Comparison of ENCODE assay signal across 10 mouse cellular contexts in genomic region chr8:89039890-89040289, GRCm38 (mm10). TPM values are rescaled to one million over a fixed set of nuclear protein-coding genes. Genes with fewer than 3 reads are reported as not detected.
DNase-seq lines count a peak whose midpoint lies in the region; ATAC-seq and TF ChIP-seq lines count a peak whose summit lies in the region.
"Had no signal": no experiment of that assay in that cellular context is flagged by ENCODE, and none has a peak within 500 bp of the region (broad histone marks: within the 10 kb centered on the region; RNA-seq: fewer than 3 reads in every experiment).

No protein-coding gene starts in this region.

- intact Hi-C loops in heart, postnatal 25 days (cut with DNase I): no loop called here

- no peak for TF ChIP-seq CTCF in ES-Bruce4 (IDR thresholded peaks at IDR 0.05; ENCODE audit: low read depth, low read length)

- no peak for ATAC-seq in heart, embryonic 12.5 days (ENCODE audit: insufficient number of reproducible peaks, low FRiP score)
- no peak for ATAC-seq in cerebellum, adult (ENCODE audit: insufficient number of reproducible peaks, low FRiP score, low TSS enrichment)

- TF ChIP-seq EP300 in ES-Bruce4 (IDR thresholded peaks at IDR 0.05; ENCODE audit: insufficient read depth, low read depth, low read length): no peak

- H3K9ac ChIP-seq in heart, embryonic 12.5 days: peak overlapping the region; percentile 74
- peak overlapping the region; percentile 100 for H3K9ac ChIP-seq in ES-Bruce4 (ENCODE audit: low read depth, poor library complexity, severe bottlenecking)

- 31% methylated on average over 6 of the region's 6 CpGs for WGBS in heart, embryonic 12.5 days
- WGBS in hindbrain, embryonic 10.5 days: 3% methylated on average over 6 of the region's 6 CpGs
- 5% methylated on average over 6 of the region's 6 CpGs for WGBS in midbrain, embryonic 10.5 days

- no peaks in the 10 kb centered on the region for H3K36me3 ChIP-seq in heart, embryonic 12.5 days
- peaks cover 36% of the 10 kb centered on the region for H3K36me3 ChIP-seq in ES-Bruce4 (ENCODE audit: control insufficient read depth, insufficient read depth, low read length, poor library complexity, severe bottlenecking)
- no peaks in the 10 kb centered on the region for H3K36me3 ChIP-seq in hindbrain, embryonic 10.5 days
- no peaks in the 10 kb centered on the region for H3K36me3 ChIP-seq in midbrain, embryonic 10.5 days

- 0 out of 2 replicates have a peak, but pooled peaks cover 3% of the 10 kb centered on the region for H3K27me3 ChIP-seq in heart, embryonic 12.5 days (replicated peaks)
- no peaks in the 10 kb centered on the region for H3K27me3 ChIP-seq in ES-Bruce4 (ENCODE audit: control insufficient read depth, insufficient read depth, low read length, poor library complexity, severe bottlenecking)
- H3K27me3 ChIP-seq in hindbrain, embryonic 10.5 days (ENCODE audit: insufficient read depth, poor library complexity, severe bottlenecking): peaks cover 50% of the 10 kb centered on the region
- peaks cover 13% of the 10 kb centered on the region; the same call in 1 of the 2 replicates for H3K27me3 ChIP-seq in midbrain, embryonic 10.5 days (ENCODE audit: low read depth, poor library complexity, severe bottlenecking)

- H3K27ac ChIP-seq in heart, embryonic 12.5 days (ENCODE audit: poor library complexity, severe bottlenecking): peak overlapping the region; percentile 61; the same call in 1 of the 2 replicates
- no peak overlapping the region for H3K27ac ChIP-seq in ES-Bruce4 (ENCODE audit: insufficient read depth, low read length)
- H3K27ac ChIP-seq in hindbrain, embryonic 10.5 days: peak overlapping the region; percentile 98
- peak overlapping the region; percentile 99 for H3K27ac ChIP-seq in midbrain, embryonic 10.5 days (replicated peaks)

- peak overlapping the region; percentile 61 for H3K4me2 ChIP-seq in heart, embryonic 12.5 days

- TF ChIP-seq POLR2A in ES-Bruce4 (IDR thresholded peaks at IDR 0.05; ENCODE audit: insufficient read depth, low read length): no peak

- peaks cover 22% of the 10 kb centered on the region for H3K4me1 ChIP-seq in heart, embryonic 12.5 days (replicated peaks)
- H3K4me1 ChIP-seq in ES-Bruce4 (ENCODE audit: control insufficient read depth, insufficient read depth, low read length): peaks cover 1% of the 10 kb centered on the region
- H3K4me1 ChIP-seq in hindbrain, embryonic 10.5 days (replicated peaks): peaks cover 89% of the 10 kb centered on the region
- H3K4me1 ChIP-seq in midbrain, embryonic 10.5 days: peaks cover 79% of the 10 kb centered on the region

- no peaks in the 10 kb centered on the region for H3K9me3 ChIP-seq in heart, embryonic 12.5 days (replicated peaks)
- no peaks in the 10 kb centered on the region for H3K9me3 ChIP-seq in ES-Bruce4 (replicated peaks; ENCODE audit: control insufficient read depth, insufficient read depth, low read length, poor library complexity, severe bottlenecking)
- no peaks in the 10 kb centered on the region for H3K9me3 ChIP-seq in hindbrain, embryonic 10.5 days
- no peaks in the 10 kb centered on the region for H3K9me3 ChIP-seq in midbrain, embryonic 10.5 days (replicated peaks)

- no peak for DNase-seq in heart, postnatal 25 days (ENCODE audit: low spot score)
- no peak for DNase-seq in hindbrain, embryonic 10.5 days (ENCODE audit: low spot score)
- no peak for DNase-seq in midbrain, embryonic 10.5 days (ENCODE audit: low spot score)
- DNase-seq in urinary bladder, postnatal 4 days (ENCODE audit: low spot score in 2 of 2): no peak
- no peak for DNase-seq in frontal cortex, postnatal 36 days (ENCODE audit: low spot score in 2 of 2)
- DNase-seq: layer of hippocampus, postnatal 36 days had no signal

- H3K4me3 ChIP-seq in heart, embryonic 12.5 days: peak overlapping the region; percentile 40
- peak overlapping the region; percentile 10; the same call in 1 of the 2 replicates for H3K4me3 ChIP-seq in ES-Bruce4 (ENCODE audit: low read depth, low read length)
- peak overlapping the region; percentile 84 for H3K4me3 ChIP-seq in hindbrain, embryonic 10.5 days
- H3K4me3 ChIP-seq in midbrain, embryonic 10.5 days: peak overlapping the region; percentile 94

RNA-seq across cellular contexts. Expression of gene Sall1, which starts 4.1 kb away (rescaled TPM):
- 6.4 and 6.7 TPM in 2 replicates for polyA plus RNA-seq in heart, embryonic 12.5 days (2016; fragmentation: Nextera tagmentation; extraction: Ambion mirVana)
- 1 to 10 TPM; 1.3 to 1.5 TPM for total RNA-seq in heart, postnatal 25 days (2021)
- 58.9 and 60.4 TPM in 2 replicates for polyA plus RNA-seq in ES-Bruce4 (2011; ENCODE audit: insufficient read depth, insufficient read length, low read depth, missing spikeins)
- 11.1 and 17.8 TPM in 2 replicates for polyA plus RNA-seq in hindbrain, embryonic 10.5 days (2016; fragmentation: Nextera tagmentation; extraction: Ambion mirVana)
- 15.3 and 17.5 TPM in 2 replicates for polyA plus RNA-seq in midbrain, embryonic 10.5 days (2016; fragmentation: Nextera tagmentation; extraction: Ambion mirVana)
- polyA plus RNA-seq: C2C12 had no signal

Comparison
In these comparisons a context has a peak if more than half of its experiments do, and no peak if none do; other contexts are left out.
1. H3K4me3 ChIP-seq: peak in every context shown above with its lines; median percentile 94 in midbrain, embryonic 10.5 days; 84 in hindbrain, embryonic 10.5 days; 40 in heart, embryonic 12.5 days; 10 in ES-Bruce4.